Mouse (Mus musculus) adrenal gland, postnatal 36 days (tissue): ENCODE measurements around the gene Gpd2. TPM values are rescaled to one million over a fixed set of nuclear protein-coding genes. Genes with fewer than 3 reads are reported as not detected.

Source experiments
- DNase-seq, 2 experiments: peaks; one replicate each; pipeline ENCODE4 v3.0.0; 2021; ENCODE audit warnings: mixed read lengths in 1 of 2
- total RNA-seq, 2 experiments: library from RNA; stranded (reverse); gene quantifications; 2 replicates each; pipeline ENCODE4 v1.2.3; 2021

The Gpd2 gene
- total RNA-seq, 2 experiments from 2014 or later, result 113 to 116 TPM

GRCm38 (mm10) chr2:57387816-57388215 lies 150.4 kb downstream of the Gpd2 start:
- DNase-seq, result no peak

GRCm38 (mm10) chr2:57395071-57395470 lies 157.6 kb downstream of the Gpd2 start:
- no peak for DNase-seq

- DNase-seq, result no peak
Observed at GRCm38 (mm10) chr2:57396061-57396460, 158.6 kb downstream of the Gpd2 start.

GRCm38 (mm10) chr2:57397727-57398126 lies 160.3 kb downstream of the Gpd2 start:
- no peak for DNase-seq

- no peak for DNase-seq
Observed at GRCm38 (mm10) chr2:57407414-57408019, 170.1 kb downstream of the Gpd2 start.

- no peak for DNase-seq
Observed at GRCm38 (mm10) chr2:57408413-57408812, 171.0 kb downstream of the Gpd2 start.

GRCm38 (mm10) chr2:57411551-57411950 lies 174.1 kb downstream of the Gpd2 start:
- DNase-seq, result no peak

- DNase-seq, result no peak
Observed at GRCm38 (mm10) chr2:57414550-57415160, 177.2 kb downstream of the Gpd2 start.

- no peak for DNase-seq
Observed at GRCm38 (mm10) chr2:57416711-57417110, 179.3 kb downstream of the Gpd2 start.

Other genes starting within 250 kb of the Gpd2 start
- gene Nr4a2, start 113.6 kb upstream of the Gpd2 start, total RNA-seq, result 10 to 100 TPM; 39.1 to 74.4 TPM